Mouse (Mus musculus) MEL (cell line): ENCODE results near the gene Kcp.

Experiments used
- CTCF ChIP-seq, 3 experiments: IDR thresholded peaks in 2 of 3; conservative IDR thresholded peaks in 1 of 3; 2 replicates each; pipeline ENCODE4 v1.5.1; 2011 to 2012; ENCODE audit warnings: low read length in 3 of 3, low read depth in 2 of 3, mild to moderate bottlenecking in 2 of 3, improper control_type of control experiment in 1 of 3, inconsistent platforms in 1 of 3, mixed read lengths in 1 of 3, moderate library complexity in 1 of 3; ENCODE audit not compliant: control insufficient read depth in 1 of 3, insufficient read depth in 1 of 3, poor library complexity in 1 of 3, severe bottlenecking in 1 of 3
- HCFC1 ChIP-seq: IDR thresholded peaks from 2 replicates; pipeline ENCODE4 v1.6.1; 2012; ENCODE audit warnings: low read depth, mild to moderate bottlenecking, inconsistent platforms, low read length, improper control_type of control experiment, moderate library complexity
- MAFK ChIP-seq: IDR thresholded peaks from 2 replicates; pipeline ENCODE4 v1.6.1; 2011; ENCODE audit warnings: low read depth, mild to moderate bottlenecking, low read length, improper control_type of control experiment, borderline replicate concordance
- MYB ChIP-seq: IDR thresholded peaks from 2 replicates; pipeline ENCODE4 v1.6.1; 2011; ENCODE audit warnings: mild to moderate bottlenecking, low read depth, low read length, improper control_type of control experiment
- POLR2A ChIP-seq, 2 experiments: IDR thresholded peaks; 2 replicates each; pipeline ENCODE4 v1.6.1; 2011 to 2012; ENCODE audit warnings: low read length in 2 of 2, mild to moderate bottlenecking in 2 of 2, control low read depth in 1 of 2, improper control_type of control experiment in 1 of 2, low read depth in 1 of 2, moderate library complexity in 1 of 2; ENCODE audit not compliant: control insufficient read depth in 1 of 2, insufficient read depth in 1 of 2, poor library complexity in 1 of 2

- TF ChIP-seq MAFK = no peak
- TF ChIP-seq HCFC1 = no peak
- TF ChIP-seq MYB = no peak
- TF ChIP-seq POLR2A (IDR thresholded peaks at IDR 0.05; ENCODE audit: control insufficient read depth in 1 of 2, insufficient read depth in 1 of 2, low read depth in 1 of 2, low read length in 2 of 2, poor library complexity in 1 of 2) = no peak
- TF ChIP-seq CTCF (IDR thresholded peaks at IDR 0.05 in 2 of 3, conservative IDR thresholded peaks at IDR 0.05 in 1 of 3; ENCODE audit: control insufficient read depth in 1 of 3, insufficient read depth in 1 of 3, low read depth in 2 of 3, low read length in 3 of 3, poor library complexity in 1 of 3, severe bottlenecking in 1 of 3) = no peak
These were observed 6.9 kb downstream of the Kcp start for GRCm38 (mm10) chr6:29500810-29501209.
